Mouse (Mus musculus) heart, embryonic 12.5 days (tissue): ENCODE results near the gene Fut11. TPM values are rescaled to one million over a fixed set of nuclear protein-coding genes. Genes with fewer than 3 reads are reported as not detected.
A peak's percentile ranks its signal among the peaks of the same experiment; 100 is the strongest.

Experiments
- ATAC-seq: fragments of 200-750 bp; cut with Nextera tagmentation; 2 replicates; pipeline ENCODE4 v1.8.0; 2017; ENCODE audit warnings: moderate TSS enrichment, moderate library complexity; ENCODE audit not compliant: insufficient number of reproducible peaks, low FRiP score
- H3K27ac ChIP-seq: fragments of 300-500 bp; sonication (generic); 2 replicates; pipeline ENCODE4 v1.5.1; 2016; ENCODE audit warnings: mild to moderate bottlenecking, moderate library complexity; ENCODE audit not compliant: poor library complexity, severe bottlenecking
- H3K27me3 ChIP-seq: fragments of 300-500 bp; sonication (generic); replicated peaks from 2 replicates; pipeline ENCODE4 v1.6.1; 2016; ENCODE audit warnings: mild to moderate bottlenecking, moderate library complexity
- H3K36me3 ChIP-seq: fragments of 300-500 bp; sonication (generic); 2 replicates; pipeline ENCODE4 v1.6.1; 2016; ENCODE audit warnings: mild to moderate bottlenecking, moderate library complexity
- H3K4me1 ChIP-seq: fragments of 300-500 bp; sonication (generic); replicated peaks from 2 replicates; pipeline ENCODE4 v1.6.1; 2016; ENCODE audit warnings: mild to moderate bottlenecking
- H3K4me2 ChIP-seq: fragments of 300-500 bp; sonication (generic); 2 replicates; pipeline ENCODE4 v1.6.1; 2016; ENCODE audit warnings: mild to moderate bottlenecking, moderate library complexity
- H3K4me3 ChIP-seq: fragments of 300-500 bp; sonication (generic); 2 replicates; pipeline ENCODE4 v1.5.1; 2016; ENCODE audit warnings: mild to moderate bottlenecking
- H3K9ac ChIP-seq: fragments of 300-500 bp; sonication (generic); 2 replicates; pipeline ENCODE4 v1.6.1; 2016; ENCODE audit warnings: mild to moderate bottlenecking, moderate library complexity
- H3K9me3 ChIP-seq: fragments of 300-500 bp; sonication (generic); replicated peaks from 2 replicates; pipeline ENCODE4 v1.6.1; 2016; ENCODE audit warnings: mild to moderate bottlenecking, moderate library complexity
- WGBS: fragments of 180-500 bp; shearing (Covaris S2); methylation state at CpG from one replicate; pipeline ENCODE4 v1.1.7; 2016; 5-methylcytosine and 5-hydroxymethylcytosine counted together
- microRNA-seq: library from miRNA; unstranded; fragments of <30 nt; microRNA quantifications from one replicate; pipeline ENCODE4, GENCODE M21; 2017
- polyA plus RNA-seq: library from polyadenylated mRNA; unstranded; fragments of >200 nt; fragmentation: Nextera tagmentation; extraction: Ambion mirVana; gene quantifications from 2 replicates; pipeline ENCODE4 v1.2.1, GENCODE M21; 2016

Gene Fut11
- polyA plus RNA-seq, 1 experiment from 2014 or later, result 20.4 TPM

GRCm38 (mm10) chr14:20737306-20737705 is 42.5 kb downstream of the Fut11 start:
- Histone ChIP-seq H3K27me3 (no peaks in the 10 kb centered on the region), H3K9ac (no peak overlapping the region), H3K4me1 (peaks cover 47% of the 10 kb centered on the region), H3K9me3 (no peaks in the 10 kb centered on the region), H3K27ac (0 out of 2 replicates have a peak overlapping the region, but pooled peaks have one; percentile 0), H3K36me3 (peaks cover 68% of the 10 kb centered on the region), H3K4me3 (no peak overlapping the region), H3K4me2 (no peak overlapping the region)
- 38% methylated on average over 14 of the region's 14 CpGs for WGBS
- ATAC-seq, result no peak

- no peak for ATAC-seq
These were observed 43.7 kb downstream of the Fut11 start for GRCm38 (mm10) chr14:20738511-20738910.

GRCm38 (mm10) chr14:20741301-20741700 is 46.5 kb downstream of the Fut11 start:
- H3K36me3 ChIP-seq, result peaks cover 92% of the 10 kb centered on the region
- no peak overlapping the region for H3K9ac ChIP-seq
- no peak overlapping the region for H3K27ac ChIP-seq
- WGBS, result 84% methylated on average over 9 of the region's 9 CpGs
- no peak for ATAC-seq
- no peak overlapping the region for H3K4me3 ChIP-seq
- H3K4me1 ChIP-seq, result peaks cover 20% of the 10 kb centered on the region
- no peaks in the 10 kb centered on the region for H3K27me3 ChIP-seq
- no peak overlapping the region for H3K4me2 ChIP-seq
- no peaks in the 10 kb centered on the region for H3K9me3 ChIP-seq

More at GRCm38 (mm10) chr14:20738511-20738910, 43.7 kb downstream of the Fut11 start:
- Histone ChIP-seq H3K4me1 (peaks cover 40% of the 10 kb centered on the region), H3K4me2 (no peak overlapping the region), H3K27ac (no peak overlapping the region), H3K36me3 (peaks cover 74% of the 10 kb centered on the region), H3K27me3 (no peaks in the 10 kb centered on the region), H3K9ac (0 out of 2 replicates have a peak overlapping the region, but pooled peaks have one; percentile 28), H3K9me3 (no peaks in the 10 kb centered on the region), H3K4me3 (no peak overlapping the region)
- WGBS, result 59% methylated on average over 8 of the region's 8 CpGs

- Histone ChIP-seq H3K9me3 (no peaks in the 10 kb centered on the region), H3K4me2 (no peak overlapping the region), H3K36me3 (peaks cover 84% of the 10 kb centered on the region), H3K4me3 (no peak overlapping the region), H3K27ac (no peak overlapping the region), H3K4me1 (peaks cover 18% of the 10 kb centered on the region), H3K9ac (no peak overlapping the region), H3K27me3 (no peaks in the 10 kb centered on the region)
- 69% methylated on average over 3 of the region's 3 CpGs for WGBS
- no peak for ATAC-seq
These were observed 48.8 kb downstream of the Fut11 start for GRCm38 (mm10) chr14:20743614-20744013.

- Histone ChIP-seq H3K9ac (no peak overlapping the region), H3K4me3 (no peak overlapping the region), H3K36me3 (peaks cover 52% of the 10 kb centered on the region), H3K4me2 (no peak overlapping the region), H3K27ac (no peak overlapping the region), H3K27me3 (no peaks in the 10 kb centered on the region), H3K4me1 (peaks cover 36% of the 10 kb centered on the region), H3K9me3 (no peaks in the 10 kb centered on the region)
- ATAC-seq, result no peak
- WGBS, result 80% methylated on average over 3 of the region's 3 CpGs
These were observed 52.2 kb downstream of the Fut11 start for GRCm38 (mm10) chr14:20746935-20747334.

GRCm38 (mm10) chr14:20748388-20748787 is 53.6 kb downstream of the Fut11 start:
- no peak overlapping the region for H3K4me2 ChIP-seq
- no peak overlapping the region for H3K4me3 ChIP-seq
- no peaks in the 10 kb centered on the region for H3K27me3 ChIP-seq
- no peak for ATAC-seq
- peaks cover 48% of the 10 kb centered on the region for H3K36me3 ChIP-seq
- no peak overlapping the region for H3K9ac ChIP-seq
- H3K27ac ChIP-seq, result peak overlapping the region; percentile 79
- H3K9me3 ChIP-seq, result no peaks in the 10 kb centered on the region
- H3K4me1 ChIP-seq, result peaks cover 36% of the 10 kb centered on the region
- WGBS, result 55% methylated on average over 4 of the region's 4 CpGs

- WGBS, result 41% methylated on average over 4 of the region's 4 CpGs
- H3K4me2 ChIP-seq, result no peak overlapping the region
- peaks cover 49% of the 10 kb centered on the region for H3K36me3 ChIP-seq
- H3K4me3 ChIP-seq, result no peak overlapping the region
- ATAC-seq, result 0 out of 2 replicates have a peak, but pooled peaks have one; percentile 12
- H3K9me3 ChIP-seq, result no peaks in the 10 kb centered on the region
- H3K27ac ChIP-seq, result peak overlapping the region; percentile 79
- H3K4me1 ChIP-seq, result peaks cover 36% of the 10 kb centered on the region
- no peak overlapping the region for H3K9ac ChIP-seq
- no peaks in the 10 kb centered on the region for H3K27me3 ChIP-seq
These were observed 54.8 kb downstream of the Fut11 start for GRCm38 (mm10) chr14:20749494-20750051.

GRCm38 (mm10) chr14:20750503-20750902 is 55.7 kb downstream of the Fut11 start:
- Histone ChIP-seq H3K9me3 (no peaks in the 10 kb centered on the region), H3K4me1 (peaks cover 36% of the 10 kb centered on the region), H3K4me2 (no peak overlapping the region), H3K36me3 (peaks cover 49% of the 10 kb centered on the region), H3K9ac (peak overlapping the region; percentile 44; the same call in 1 of the 2 replicates), H3K27ac (peak overlapping the region; percentile 79), H3K27me3 (no peaks in the 10 kb centered on the region), H3K4me3 (no peak overlapping the region)
- WGBS, result 87% methylated on average over 5 of the region's 5 CpGs
- no peak for ATAC-seq

Small RNA genes within 50 kb of the gene (microRNA-seq; reads per million reads assigned to microRNA genes)
- gene Mir6946, result 0.71 reads per million

Other genes with a start within 250 kb of the Fut11 start
- not detected in 2 replicates for gene Cfap70, start 242.7 kb upstream of the Fut11 start, polyA plus RNA-seq
- gene Anxa7, start 214.8 kb upstream of the Fut11 start, polyA plus RNA-seq, result 38.6 and 38.8 TPM in 2 replicates
- gene Mss51, start 198.1 kb upstream of the Fut11 start, polyA plus RNA-seq, result 0.50 and 0.51 TPM in 2 replicates
- 43.0 and 43.5 TPM in 2 replicates for gene Ppp3cb, start 148.4 kb upstream of the Fut11 start, polyA plus RNA-seq
- gene Usp54, start 53.9 kb upstream of the Fut11 start, polyA plus RNA-seq, result 7.4 and 7.7 TPM in 2 replicates
- gene Myoz1, start 38.4 kb upstream of the Fut11 start, polyA plus RNA-seq, result 19.2 and 19.7 TPM in 2 replicates
- 181 and 191 TPM in 2 replicates for gene Synpo2l, start 26.6 kb upstream of the Fut11 start, polyA plus RNA-seq
- gene Sec24c, start 20.7 kb upstream of the Fut11 start, polyA plus RNA-seq, result 93.4 and 97.4 TPM in 2 replicates
- gene Chchd1, start 8.0 kb downstream of the Fut11 start, polyA plus RNA-seq, result 232 and 236 TPM in 2 replicates
- 32.4 and 34.0 TPM in 2 replicates for gene Zswim8, start 12.6 kb downstream of the Fut11 start, polyA plus RNA-seq
- gene Ndst2, start 39.6 kb downstream of the Fut11 start, polyA plus RNA-seq, result 17.9 and 18.8 TPM in 2 replicates
- 65.4 and 69.5 TPM in 2 replicates for gene Camk2g, start 99.1 kb downstream of the Fut11 start, polyA plus RNA-seq
- gene Plau, start 141.7 kb downstream of the Fut11 start, polyA plus RNA-seq, result 0.77 and 1.1 TPM in 2 replicates
- gene Vcl, start 234.4 kb downstream of the Fut11 start, polyA plus RNA-seq, result 108 and 115 TPM in 2 replicates